Mouse (Mus musculus): ENCODE measurements around the gene Rbm8a2.

DNA sequence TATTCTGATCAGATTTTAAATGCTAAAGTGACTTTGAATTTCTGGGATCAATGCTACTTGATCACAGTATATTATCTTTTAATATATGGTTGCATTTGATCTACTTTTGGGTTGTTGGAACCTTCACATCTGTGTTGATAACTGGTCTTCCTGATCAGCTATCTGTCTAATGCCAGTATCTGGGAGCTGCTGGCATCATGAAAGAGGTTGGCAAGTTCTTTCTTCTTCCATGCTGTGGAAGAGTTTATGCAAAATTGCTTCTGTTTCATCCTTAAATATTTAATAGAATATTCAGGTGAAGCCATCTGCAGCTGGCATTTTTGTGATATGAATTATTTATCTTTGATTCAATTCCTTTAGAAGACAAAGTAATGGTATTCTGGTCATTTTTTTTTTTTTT lies 32.6 kb upstream of the Rbm8a2 start:
- TF ChIP-seq CTCF (IDR thresholded peaks at IDR 0.05; ENCODE audit: borderline replicate concordance, insufficient read depth, low read length), result no peak
- no peak for TF ChIP-seq POLR2A (IDR thresholded peaks at IDR 0.05; ENCODE audit: low read depth, low read length)

All from embryonic fibroblast, embryonic 13.5 days (primary cell).